Mouse (Mus musculus) layer of hippocampus, adult 9-11 months (tissue): ENCODE measurements around the gene Pdia6.

Experiments
- DNase-seq: peaks from one replicate; pipeline ENCODE4 v3.0.0; 2022

Pdia6 gene

GRCm38 (mm10) chr12:17264826-17265225 is 1.5 kb upstream of the Pdia6 start:
- no peak for DNase-seq

- DNase-seq = no peak
These were observed 287 bp downstream of the Pdia6 start for GRCm38 (mm10) chr12:17266673-17266990.

- DNase-seq = peak; percentile 88
These were observed 971 bp downstream of the Pdia6 start for GRCm38 (mm10) chr12:17267316-17267715.

GRCm38 (mm10) chr12:17271272-17271671 is 4.9 kb downstream of the Pdia6 start:
- DNase-seq = no peak

GRCm38 (mm10) chr12:17273841-17274240 is 7.5 kb downstream of the Pdia6 start:
- DNase-seq = no peak

- no peak for DNase-seq
These were observed 22.2 kb downstream of the Pdia6 start for GRCm38 (mm10) chr12:17288496-17288895.

- DNase-seq = no peak
These were observed 22.7 kb downstream of the Pdia6 start for GRCm38 (mm10) chr12:17289060-17289459.

GRCm38 (mm10) chr12:17289913-17290312 is 23.6 kb downstream of the Pdia6 start:
- no peak for DNase-seq

- no peak for DNase-seq
These were observed 24.2 kb downstream of the Pdia6 start for GRCm38 (mm10) chr12:17290569-17290968.

GRCm38 (mm10) chr12:17296899-17297298 is 30.6 kb downstream of the Pdia6 start:
- DNase-seq = no peak

GRCm38 (mm10) chr12:17299902-17300301 is 33.6 kb downstream of the Pdia6 start:
- no peak for DNase-seq

- no peak for DNase-seq
These were observed 39.1 kb downstream of the Pdia6 start for GRCm38 (mm10) chr12:17305445-17305844.

- DNase-seq = no peak
These were observed 41.9 kb downstream of the Pdia6 start for GRCm38 (mm10) chr12:17308246-17308645.

- no peak for DNase-seq
These were observed 44.8 kb downstream of the Pdia6 start for GRCm38 (mm10) chr12:17310852-17311839.

GRCm38 (mm10) chr12:17316096-17316495 is 49.8 kb downstream of the Pdia6 start:
- DNase-seq = no peak

- no peak for DNase-seq
These were observed 51.6 kb downstream of the Pdia6 start for GRCm38 (mm10) chr12:17317970-17318369.

GRCm38 (mm10) chr12:17318453-17318852 is 52.1 kb downstream of the Pdia6 start:
- DNase-seq = no peak

GRCm38 (mm10) chr12:17324549-17325470 is 58.5 kb downstream of the Pdia6 start:
- no peak for DNase-seq

GRCm38 (mm10) chr12:17329259-17329658 is 62.9 kb downstream of the Pdia6 start, which contains the start of gene Atp6v1c2:
Gene Atp6v1c2, minus strand, starts transcription at chr12:17329359.
- DNase-seq = no peak

- no peak for DNase-seq
These were observed 67.1 kb downstream of the Pdia6 start for GRCm38 (mm10) chr12:17333459-17333858.
